Mouse (Mus musculus) B cell, adult 62 days (primary cell): ENCODE data around the gene Gm10057. TPM values are rescaled to one million over a fixed set of nuclear protein-coding genes. Genes with fewer than 3 reads are reported as not detected.

Source experiments
- total RNA-seq: library from RNA; stranded (reverse); gene quantifications from 4 replicates; pipeline ENCODE4 v1.2.4, GENCODE M21; 2023

Gm10057 gene
- total RNA-seq: not detected in 4 replicates

DNA sequence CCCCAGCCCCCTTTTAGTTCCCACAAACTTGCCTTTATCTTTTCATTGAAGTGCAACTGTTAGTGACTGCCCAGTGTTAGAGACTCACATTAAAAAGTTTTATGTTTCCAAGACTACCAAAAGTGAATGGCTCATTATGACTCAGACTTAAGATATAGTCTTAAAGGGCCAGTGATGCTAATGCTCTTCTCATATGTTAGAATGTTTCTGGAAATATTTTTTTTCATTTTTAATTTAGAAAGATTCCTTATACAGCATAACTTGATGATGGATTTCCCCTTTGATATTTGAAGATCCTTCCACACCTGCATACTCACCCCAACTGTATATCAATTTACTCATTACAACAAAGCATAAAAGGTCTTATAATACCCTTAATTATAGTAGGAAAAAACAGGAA lies at the start of gene Gm10057:
Gene Gm10057 (minus strand): TSS at position 101 of the 400 bp plus-strand sequence.

DNA sequence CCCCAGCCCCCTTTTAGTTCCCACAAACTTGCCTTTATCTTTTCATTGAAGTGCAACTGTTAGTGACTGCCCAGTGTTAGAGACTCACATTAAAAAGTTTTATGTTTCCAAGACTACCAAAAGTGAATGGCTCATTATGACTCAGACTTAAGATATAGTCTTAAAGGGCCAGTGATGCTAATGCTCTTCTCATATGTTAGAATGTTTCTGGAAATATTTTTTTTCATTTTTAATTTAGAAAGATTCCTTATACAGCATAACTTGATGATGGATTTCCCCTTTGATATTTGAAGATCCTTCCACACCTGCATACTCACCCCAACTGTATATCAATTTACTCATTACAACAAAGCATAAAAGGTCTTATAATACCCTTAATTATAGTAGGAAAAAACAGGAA lies 21.1 kb downstream of the Gm10057 start, which contains the start of gene 4921511M17Rik:
Gene 4921511M17Rik (minus strand): TSS at position 101 of the 400 bp plus-strand sequence.

GRCm38 (mm10) chrX:154012540-154012939 lies 42.3 kb downstream of the Gm10057 start, which contains the start of gene Samt1:
Samt1 (minus strand) TSS chrX:154012640.

Other genes starting within 250 kb of the Gm10057 start
- 1.1 TPM in 1 of 4 replicates, not detected in the others for gene Spin2c, start 222.8 kb downstream of the Gm10057 start, total RNA-seq
- not detected in 4 replicates for gene Samt1, start 42.4 kb downstream of the Gm10057 start, total RNA-seq
- not detected in 4 replicates for gene 4921511M17Rik, start 21.2 kb downstream of the Gm10057 start, total RNA-seq
- gene Gm15140, start 65.6 kb upstream of the Gm10057 start, total RNA-seq: not detected in 4 replicates